Mouse (Mus musculus): ENCODE data around the gene Alk. TPM values are rescaled to one million over a fixed set of nuclear protein-coding genes. Genes with fewer than 3 reads are reported as not detected.

The Alk gene
- polyA plus RNA-seq, 1 experiment from 2014 or later = 0.51 TPM

GRCm38 (mm10) chr17:72250482-72251405, 353.7 kb downstream of the Alk start:
- Histone ChIP-seq H3K27me3 (ENCODE audit: control insufficient read depth, insufficient read depth, low read length) (no peaks in the 10 kb centered on the region), H3K36me3 (ENCODE audit: control insufficient read depth, insufficient read depth, low read length) (no peaks in the 10 kb centered on the region), H3K4me1 (replicated peaks; ENCODE audit: control insufficient read depth, insufficient read depth, low read length) (no peaks in the 10 kb centered on the region), H3K9ac (ENCODE audit: low read depth, low read length) (no peak overlapping the region), H3K9me3 (ENCODE audit: control insufficient read depth, low read length) (no peaks in the 10 kb centered on the region), H3K4me3 (ENCODE audit: low read depth, low read length) (no peak overlapping the region), H3K27ac (ENCODE audit: low read depth, low read length) (no peak overlapping the region), H3K4me2 (replicated peaks; ENCODE audit: low read depth, low read length) (no peak overlapping the region)
- 73% methylated on average over 7 of the region's 7 CpGs for WGBS
- ATAC-seq (ENCODE audit: low FRiP score) = no peak
- DNase-seq (ENCODE audit: low spot score) = no peak

- WGBS = 46% methylated on average over 4 of the region's 4 CpGs
- no peak overlapping the region for H3K9ac ChIP-seq (ENCODE audit: low read depth, low read length)
- no peak overlapping the region for H3K4me2 ChIP-seq (replicated peaks; ENCODE audit: low read depth, low read length)
- H3K27me3 ChIP-seq (ENCODE audit: control insufficient read depth, insufficient read depth, low read length) = no peaks in the 10 kb centered on the region
- H3K9me3 ChIP-seq (ENCODE audit: control insufficient read depth, low read length) = no peaks in the 10 kb centered on the region
- no peak overlapping the region for H3K4me3 ChIP-seq (ENCODE audit: low read depth, low read length)
- H3K27ac ChIP-seq (ENCODE audit: low read depth, low read length) = no peak overlapping the region
- no peaks in the 10 kb centered on the region for H3K4me1 ChIP-seq (replicated peaks; ENCODE audit: control insufficient read depth, insufficient read depth, low read length)
- H3K36me3 ChIP-seq (ENCODE audit: control insufficient read depth, insufficient read depth, low read length) = no peaks in the 10 kb centered on the region
- ATAC-seq (ENCODE audit: low FRiP score) (no peak), DNase-seq (ENCODE audit: low spot score) (peak; percentile 54)
Observed at GRCm38 (mm10) chr17:72242036-72242435, 362.4 kb downstream of the Alk start.

- Histone ChIP-seq H3K9me3 (ENCODE audit: control insufficient read depth, low read length) (no peaks in the 10 kb centered on the region), H3K4me1 (replicated peaks; ENCODE audit: control insufficient read depth, insufficient read depth, low read length) (no peaks in the 10 kb centered on the region), H3K36me3 (ENCODE audit: control insufficient read depth, insufficient read depth, low read length) (no peaks in the 10 kb centered on the region), H3K9ac (ENCODE audit: low read depth, low read length) (no peak overlapping the region), H3K4me2 (replicated peaks; ENCODE audit: low read depth, low read length) (no peak overlapping the region), H3K4me3 (ENCODE audit: low read depth, low read length) (no peak overlapping the region), H3K27me3 (ENCODE audit: control insufficient read depth, insufficient read depth, low read length) (no peaks in the 10 kb centered on the region), H3K27ac (ENCODE audit: low read depth, low read length) (no peak overlapping the region)
- DNase-seq (ENCODE audit: low spot score) (no peak), ATAC-seq (ENCODE audit: low FRiP score) (no peak)
- 88% methylated on average over 1 of the region's 1 CpGs for WGBS
Observed at GRCm38 (mm10) chr17:72237315-72237714, 367.1 kb downstream of the Alk start.

GRCm38 (mm10) chr17:72230891-72231290, 373.5 kb downstream of the Alk start:
- WGBS = 90% methylated on average over 7 of the region's 7 CpGs
- no peak overlapping the region for H3K4me2 ChIP-seq (replicated peaks; ENCODE audit: low read depth, low read length)
- H3K9ac ChIP-seq (ENCODE audit: low read depth, low read length) = no peak overlapping the region
- no peaks in the 10 kb centered on the region for H3K36me3 ChIP-seq (ENCODE audit: control insufficient read depth, insufficient read depth, low read length)
- H3K4me1 ChIP-seq (replicated peaks; ENCODE audit: control insufficient read depth, insufficient read depth, low read length) = no peaks in the 10 kb centered on the region
- no peak for ATAC-seq (ENCODE audit: low FRiP score)
- no peak overlapping the region for H3K27ac ChIP-seq (ENCODE audit: low read depth, low read length)
- H3K9me3 ChIP-seq (ENCODE audit: control insufficient read depth, low read length) = no peaks in the 10 kb centered on the region
- DNase-seq (ENCODE audit: low spot score) = no peak
- no peak overlapping the region for H3K4me3 ChIP-seq (ENCODE audit: low read depth, low read length)
- H3K27me3 ChIP-seq (ENCODE audit: control insufficient read depth, insufficient read depth, low read length) = no peaks in the 10 kb centered on the region

- no peak for ATAC-seq (ENCODE audit: low FRiP score)
- 91% methylated on average over 3 of the region's 3 CpGs for WGBS
Observed at GRCm38 (mm10) chr17:72218816-72219215, 385.6 kb downstream of the Alk start.

GRCm38 (mm10) chr17:72197576-72197975, 406.9 kb downstream of the Alk start:
- Histone ChIP-seq H3K27ac (ENCODE audit: low read depth, low read length) (no peak overlapping the region), H3K9ac (ENCODE audit: low read depth, low read length) (no peak overlapping the region), H3K4me2 (replicated peaks; ENCODE audit: low read depth, low read length) (no peak overlapping the region), H3K4me1 (replicated peaks; ENCODE audit: control insufficient read depth, insufficient read depth, low read length) (no peaks in the 10 kb centered on the region), H3K9me3 (ENCODE audit: control insufficient read depth, low read length) (no peaks in the 10 kb centered on the region), H3K4me3 (ENCODE audit: low read depth, low read length) (no peak overlapping the region), H3K27me3 (ENCODE audit: control insufficient read depth, insufficient read depth, low read length) (no peaks in the 10 kb centered on the region), H3K36me3 (ENCODE audit: control insufficient read depth, insufficient read depth, low read length) (no peaks in the 10 kb centered on the region)
- WGBS = 80% methylated on average over 6 of the region's 6 CpGs
- DNase-seq (ENCODE audit: low spot score) (no peak), ATAC-seq (ENCODE audit: low FRiP score) (no peak)

More at GRCm38 (mm10) chr17:72218816-72219215, 385.6 kb downstream of the Alk start:
- H3K27me3 ChIP-seq (ENCODE audit: control insufficient read depth, insufficient read depth, low read length) = no peaks in the 10 kb centered on the region
- H3K9ac ChIP-seq (ENCODE audit: low read depth, low read length) = no peak overlapping the region
- no peaks in the 10 kb centered on the region for H3K9me3 ChIP-seq (ENCODE audit: control insufficient read depth, low read length)
- H3K4me3 ChIP-seq (ENCODE audit: low read depth, low read length) = no peak overlapping the region
- no peaks in the 10 kb centered on the region for H3K4me1 ChIP-seq (replicated peaks; ENCODE audit: control insufficient read depth, insufficient read depth, low read length)
- DNase-seq (ENCODE audit: low spot score) = no peak
- H3K27ac ChIP-seq (ENCODE audit: low read depth, low read length) = no peak overlapping the region
- no peaks in the 10 kb centered on the region for H3K36me3 ChIP-seq (ENCODE audit: control insufficient read depth, insufficient read depth, low read length)
- no peak overlapping the region for H3K4me2 ChIP-seq (replicated peaks; ENCODE audit: low read depth, low read length)

GRCm38 (mm10) chr17:72194976-72195650, 409.3 kb downstream of the Alk start:
- ATAC-seq (ENCODE audit: low FRiP score) (0 out of 2 replicates have a peak, but pooled peaks have one; percentile 27), DNase-seq (ENCODE audit: low spot score) (peak; percentile 30)
- Histone ChIP-seq H3K9me3 (ENCODE audit: control insufficient read depth, low read length) (no peaks in the 10 kb centered on the region), H3K27me3 (ENCODE audit: control insufficient read depth, insufficient read depth, low read length) (no peaks in the 10 kb centered on the region), H3K36me3 (ENCODE audit: control insufficient read depth, insufficient read depth, low read length) (no peaks in the 10 kb centered on the region), H3K27ac (ENCODE audit: low read depth, low read length) (no peak overlapping the region), H3K4me3 (ENCODE audit: low read depth, low read length) (no peak overlapping the region), H3K4me2 (replicated peaks; ENCODE audit: low read depth, low read length) (no peak overlapping the region), H3K4me1 (replicated peaks; ENCODE audit: control insufficient read depth, insufficient read depth, low read length) (no peaks in the 10 kb centered on the region), H3K9ac (ENCODE audit: low read depth, low read length) (no peak overlapping the region)
- WGBS = 28% methylated on average over 12 of the region's 12 CpGs

- H3K9ac ChIP-seq (ENCODE audit: low read depth, low read length) = no peak overlapping the region
- no peaks in the 10 kb centered on the region for H3K9me3 ChIP-seq (ENCODE audit: control insufficient read depth, low read length)
- H3K27me3 ChIP-seq (ENCODE audit: control insufficient read depth, insufficient read depth, low read length) = no peaks in the 10 kb centered on the region
- 84% methylated on average over 8 of the region's 8 CpGs for WGBS
- no peak overlapping the region for H3K4me3 ChIP-seq (ENCODE audit: low read depth, low read length)
- no peak overlapping the region for H3K27ac ChIP-seq (ENCODE audit: low read depth, low read length)
- no peaks in the 10 kb centered on the region for H3K36me3 ChIP-seq (ENCODE audit: control insufficient read depth, insufficient read depth, low read length)
- DNase-seq (ENCODE audit: low spot score) (no peak), ATAC-seq (ENCODE audit: low FRiP score) (no peak)
- H3K4me1 ChIP-seq (replicated peaks; ENCODE audit: control insufficient read depth, insufficient read depth, low read length) = no peaks in the 10 kb centered on the region
- no peak overlapping the region for H3K4me2 ChIP-seq (replicated peaks; ENCODE audit: low read depth, low read length)
Observed at GRCm38 (mm10) chr17:72190536-72190935, 413.9 kb downstream of the Alk start.
